Mouse (Mus musculus) gastrocnemius, postnatal 14 days (tissue): Measurements from ENCODE around the gene Atp6v1d. TPM values are rescaled to one million over a fixed set of nuclear protein-coding genes. Genes with fewer than 3 reads are reported as not detected.

Experiments used
- DNase-seq: peaks from one replicate; pipeline ENCODE4 v3.0.0; 2021; ENCODE audit warnings: mixed read lengths
- intact Hi-C: fragments of 180-260 bp; cut with DNase I; formaldehyde crosslinking; loops from one replicate; pipeline ENCODE4 v1.15.1; 2025; ENCODE audit warnings: low total_unique reads
- long read RNA-seq, 2 experiments: library from polyadenylated mRNA; stranded (forward); transcript quantifications; one replicate each; pipeline ENCODE4 v2.0.0; 2021
- total RNA-seq, 2 experiments: library from RNA; stranded (reverse); gene quantifications; 2 replicates each; pipeline ENCODE4 v1.2.3; 2021

Gene Atp6v1d
- 10 to 100 TPM; 53.4 to 53.9 TPM for total RNA-seq
- long read RNA-seq, experiment 1, transcript Atp6v1d-201 (9 exons, 3,667 nt): major isoform, 73 of 79 reads
- long read RNA-seq, experiment 1, partial matches to known transcripts: 4 of 79 reads
- long read RNA-seq, experiment 1, other reads (novel, unspliced or antisense): 2 of 79 reads
- long read RNA-seq, experiment 2, transcript Atp6v1d-201 (9 exons, 3,667 nt): major isoform, 73 of 78 reads
- long read RNA-seq, experiment 2, partial matches to known transcripts: 3 of 78 reads
- long read RNA-seq, experiment 2, other reads (novel, unspliced or antisense): 2 of 78 reads

GRCm38 (mm10) chr12:78861496-78862253 lies at the start of gene Atp6v1d, which contains the start of gene Eif2s1:
TSS of gene Atp6v1d (minus strand) at chr12:78861638.
TSS of gene Eif2s1 (plus strand) at chr12:78861819.
- intact Hi-C loops: no loop called here
- peak; percentile 98 for DNase-seq

- DNase-seq: no peak
- intact Hi-C loops: no loop called here
These were observed 49.4 kb upstream of the Atp6v1d start for GRCm38 (mm10) chr12:78910684-78911461.

GRCm38 (mm10) chr12:78908081-78908605 lies 46.7 kb upstream of the Atp6v1d start:
- no peak for DNase-seq
- intact Hi-C loops: no loop called here

GRCm38 (mm10) chr12:78906707-78907162 lies 45.3 kb upstream of the Atp6v1d start, which contains the start of gene Plek2:
TSS of gene Plek2 (minus strand) at chr12:78906964.
- DNase-seq: peak; percentile 63
- intact Hi-C loops: no loop called here

GRCm38 (mm10) chr12:78904499-78904898 lies 43.1 kb upstream of the Atp6v1d start:
- no peak for DNase-seq
- intact Hi-C loops: no loop called here

- intact Hi-C loops: no loop called here
These were observed 41.9 kb upstream of the Atp6v1d start for GRCm38 (mm10) chr12:78903313-78903712.

GRCm38 (mm10) chr12:78901467-78901866 lies 40.0 kb upstream of the Atp6v1d start:
- no peak for DNase-seq
- intact Hi-C loops: no loop called here

More at GRCm38 (mm10) chr12:78903313-78903712, 41.9 kb upstream of the Atp6v1d start:
- DNase-seq: no peak

- intact Hi-C loops: no loop called here
- no peak for DNase-seq
These were observed 36.4 kb upstream of the Atp6v1d start for GRCm38 (mm10) chr12:78897861-78898260.

- no peak for DNase-seq
- intact Hi-C loops: no loop called here
These were observed 29.7 kb upstream of the Atp6v1d start for GRCm38 (mm10) chr12:78891149-78891548.

- DNase-seq: no peak
- intact Hi-C loops: no loop called here
These were observed 28.6 kb upstream of the Atp6v1d start for GRCm38 (mm10) chr12:78890062-78890461.

- intact Hi-C loops: no loop called here
- no peak for DNase-seq
These were observed 13.1 kb upstream of the Atp6v1d start for GRCm38 (mm10) chr12:78874581-78874980.

- DNase-seq: no peak
- intact Hi-C loops: no loop called here
These were observed 6.7 kb upstream of the Atp6v1d start for GRCm38 (mm10) chr12:78868115-78868514.

- intact Hi-C loops: no loop called here
- no peak for DNase-seq
These were observed 4.0 kb upstream of the Atp6v1d start for GRCm38 (mm10) chr12:78865434-78865833.

GRCm38 (mm10) chr12:78862254-78862730 lies 854 bp upstream of the Atp6v1d start:
- DNase-seq: no peak
- intact Hi-C loops: no loop called here

GRCm38 (mm10) chr12:78860921-78861495 lies 430 bp downstream of the Atp6v1d start:
- DNase-seq: no peak

GRCm38 (mm10) chr12:78848246-78848645 lies 13.2 kb downstream of the Atp6v1d start:
- intact Hi-C loops: no loop called here
- no peak for DNase-seq

More at GRCm38 (mm10) chr12:78860921-78861495, 430 bp downstream of the Atp6v1d start:
- intact Hi-C loops: no loop called here

GRCm38 (mm10) chr12:78842429-78842828 lies 19.0 kb downstream of the Atp6v1d start:
- no peak for DNase-seq
- intact Hi-C loops: no loop called here

GRCm38 (mm10) chr12:78839906-78840305 lies 21.5 kb downstream of the Atp6v1d start:
- intact Hi-C loops: no loop called here
- DNase-seq: peak; percentile 11

GRCm38 (mm10) chr12:78834496-78834895 lies 26.9 kb downstream of the Atp6v1d start:
- DNase-seq: no peak
- intact Hi-C loops: no loop called here
